Mouse (Mus musculus) adrenal gland, postnatal 4 days (tissue): ENCODE data around the gene Flt1. TPM values are rescaled to one million over a fixed set of nuclear protein-coding genes. Genes with fewer than 3 reads are reported as not detected.

ENCODE experiments used
- DNase-seq, 2 experiments: peaks; one replicate each; pipeline ENCODE4 v3.0.0; 2021 to 2022; ENCODE audit warnings: low spot score in 2 of 2, mixed read lengths in 2 of 2
- total RNA-seq, 2 experiments: library from RNA; stranded (reverse); gene quantifications; 2 replicates each; pipeline ENCODE4 v1.2.3; 2021

Gene Flt1
- total RNA-seq, 2 experiments from 2014 or later = 31.5 TPM

GRCm38 (mm10) chr5:147724945-147725830 lies 623 bp downstream of the Flt1 start:
- peak; percentile 26 to 37 for DNase-seq

GRCm38 (mm10) chr5:147724391-147724790 lies 1.4 kb downstream of the Flt1 start:
- no peak for DNase-seq

- no peak for DNase-seq
Observed at GRCm38 (mm10) chr5:147723811-147724210, 2.0 kb downstream of the Flt1 start.

- DNase-seq = no peak
Observed at GRCm38 (mm10) chr5:147721438-147721837, 4.4 kb downstream of the Flt1 start.

- DNase-seq = no peak
Observed at GRCm38 (mm10) chr5:147718335-147718734, 7.5 kb downstream of the Flt1 start.

GRCm38 (mm10) chr5:147716697-147717217 lies 9.1 kb downstream of the Flt1 start:
- no peak for DNase-seq

GRCm38 (mm10) chr5:147716276-147716675 lies 9.5 kb downstream of the Flt1 start:
- no peak for DNase-seq

GRCm38 (mm10) chr5:147715391-147715790 lies 10.4 kb downstream of the Flt1 start:
- DNase-seq = no peak

DNA sequence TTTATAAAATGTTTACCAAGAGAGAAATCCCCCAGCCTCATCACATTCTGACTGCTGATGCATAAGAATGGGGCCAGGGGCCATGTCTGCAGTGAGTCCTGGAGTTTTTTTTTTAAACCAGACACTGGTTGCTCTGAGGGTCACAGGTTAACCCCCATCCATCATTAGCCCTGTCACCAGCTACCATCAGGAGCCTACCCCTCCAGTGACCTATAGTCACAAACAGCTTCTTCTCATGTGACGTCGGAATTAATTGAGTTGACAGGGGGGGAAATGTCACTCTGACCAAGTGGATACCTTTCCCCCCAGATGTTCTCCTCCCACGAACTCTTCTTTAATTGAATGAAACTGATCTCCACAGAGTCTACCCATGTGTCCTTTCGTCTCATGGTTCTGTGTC lies 17.3 kb downstream of the Flt1 start:
- DNase-seq = no peak

DNA sequence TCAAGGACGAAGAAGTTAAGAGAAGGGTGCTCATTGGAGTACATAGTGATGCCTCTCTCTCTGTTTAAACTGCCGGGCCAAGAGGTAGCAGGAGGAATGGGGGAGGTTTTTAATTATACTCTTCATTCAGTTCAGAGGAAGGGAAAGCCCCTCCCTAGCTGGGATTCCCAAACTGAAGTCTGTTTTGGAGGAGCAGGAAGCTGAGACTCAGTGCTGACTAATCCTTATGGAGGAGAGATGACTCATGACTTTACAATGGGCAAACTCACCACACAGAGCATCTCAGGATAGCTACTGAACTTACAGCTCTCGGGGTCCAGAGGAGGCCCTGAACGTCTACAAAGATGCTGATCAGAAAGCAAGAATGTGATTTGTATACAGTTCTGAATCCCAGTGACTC lies 18.3 kb downstream of the Flt1 start:
- no peak for DNase-seq

DNA sequence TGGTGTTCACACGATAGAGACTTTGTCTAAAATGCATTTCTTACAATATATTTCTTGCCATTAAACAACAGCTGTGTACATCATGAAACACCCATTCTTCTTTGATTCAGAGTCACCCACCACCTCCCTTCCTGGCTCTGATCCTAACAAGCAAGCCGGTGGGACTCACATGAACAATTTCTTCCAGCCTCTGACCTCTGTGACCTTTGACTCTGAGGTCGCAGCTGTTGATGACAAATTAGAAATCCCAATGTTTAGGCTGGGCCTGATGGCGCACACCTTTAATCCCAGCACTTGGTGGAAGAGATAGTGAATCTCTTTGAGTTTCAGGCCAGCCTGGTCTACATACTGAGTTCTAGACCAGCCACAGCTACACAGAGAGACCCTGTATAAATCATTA lies 20.9 kb downstream of the Flt1 start:
- no peak for DNase-seq

DNA sequence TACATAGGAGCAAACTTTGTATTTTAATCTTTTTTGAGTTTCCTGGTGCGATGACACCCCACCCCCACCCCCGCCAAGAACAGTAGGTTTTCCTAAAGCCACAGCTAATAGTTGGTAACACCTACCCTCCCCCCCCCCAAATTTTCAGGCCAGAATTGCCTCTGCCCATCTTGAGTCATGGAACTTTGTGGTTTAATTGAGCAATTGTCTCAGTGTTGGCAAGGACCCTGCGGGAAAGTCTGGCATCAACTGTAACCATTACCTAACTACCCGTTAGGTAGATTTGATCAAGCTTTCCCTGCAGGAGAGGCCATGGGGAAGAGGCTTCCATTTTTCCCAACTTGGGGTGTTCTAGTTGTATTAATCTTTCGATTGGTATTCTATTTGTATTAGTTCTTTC lies 23.4 kb downstream of the Flt1 start:
- no peak for DNase-seq

DNA sequence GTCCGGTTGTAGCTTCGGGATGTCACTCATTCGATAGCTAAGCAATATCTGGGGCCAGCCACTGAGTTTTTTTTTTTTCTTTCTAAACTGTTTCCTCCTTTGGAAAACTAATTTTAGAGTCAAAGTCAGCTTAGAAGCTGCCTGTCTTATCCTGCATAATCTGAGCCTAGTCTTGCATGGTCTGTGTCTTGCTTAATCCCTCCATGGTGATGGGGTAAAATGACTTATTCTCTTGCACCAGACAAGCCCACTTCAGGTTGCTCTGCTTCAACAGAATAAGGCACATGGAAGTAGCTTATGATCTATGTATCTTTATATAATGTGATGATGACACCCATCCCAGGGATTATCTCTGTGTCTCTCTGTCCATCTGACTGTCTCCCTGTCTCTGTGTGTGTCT lies 24.8 kb downstream of the Flt1 start:
- DNase-seq = no peak

DNA sequence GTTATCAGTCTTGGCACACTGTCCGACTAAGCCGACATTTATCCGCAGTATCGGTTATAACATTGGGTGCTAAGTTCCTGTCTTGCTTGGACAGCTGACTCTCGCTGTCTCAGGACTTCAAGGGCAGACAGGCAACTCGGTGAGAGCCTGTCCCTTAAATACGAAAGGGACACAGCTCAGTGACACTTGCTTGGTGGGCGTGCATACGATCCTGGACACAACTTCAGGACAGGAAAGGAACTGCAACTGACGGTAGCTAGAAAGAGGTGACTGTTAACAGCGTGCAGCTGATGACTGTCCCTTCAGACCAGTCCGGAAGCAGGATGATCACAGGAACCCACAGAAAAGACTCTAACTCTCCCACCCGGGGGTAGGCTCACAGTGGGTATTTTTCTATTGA lies 27.8 kb downstream of the Flt1 start:
- no peak for DNase-seq

DNA sequence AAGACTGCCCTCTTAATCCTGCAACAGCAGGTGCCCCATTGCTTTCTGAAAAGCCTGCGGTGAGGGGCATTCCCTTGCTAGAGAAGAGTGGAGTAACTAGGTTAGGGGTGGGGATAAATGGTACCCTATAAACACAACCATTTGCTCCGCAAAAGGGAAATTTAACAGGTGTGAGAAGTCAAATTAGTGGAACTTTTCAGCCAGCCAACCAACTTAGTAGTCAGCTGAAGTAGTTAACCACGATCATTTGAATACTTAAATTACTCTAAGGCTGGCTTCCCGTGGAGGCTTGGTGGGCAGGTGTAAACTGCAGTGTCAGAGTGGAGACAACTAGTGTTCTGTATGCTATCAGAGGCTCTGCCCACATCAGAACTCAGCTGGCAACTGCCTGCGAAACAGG lies 28.6 kb downstream of the Flt1 start:
- DNase-seq = no peak

GRCm38 (mm10) chr5:147692622-147693021 lies 33.2 kb downstream of the Flt1 start:
- no peak for DNase-seq

DNA sequence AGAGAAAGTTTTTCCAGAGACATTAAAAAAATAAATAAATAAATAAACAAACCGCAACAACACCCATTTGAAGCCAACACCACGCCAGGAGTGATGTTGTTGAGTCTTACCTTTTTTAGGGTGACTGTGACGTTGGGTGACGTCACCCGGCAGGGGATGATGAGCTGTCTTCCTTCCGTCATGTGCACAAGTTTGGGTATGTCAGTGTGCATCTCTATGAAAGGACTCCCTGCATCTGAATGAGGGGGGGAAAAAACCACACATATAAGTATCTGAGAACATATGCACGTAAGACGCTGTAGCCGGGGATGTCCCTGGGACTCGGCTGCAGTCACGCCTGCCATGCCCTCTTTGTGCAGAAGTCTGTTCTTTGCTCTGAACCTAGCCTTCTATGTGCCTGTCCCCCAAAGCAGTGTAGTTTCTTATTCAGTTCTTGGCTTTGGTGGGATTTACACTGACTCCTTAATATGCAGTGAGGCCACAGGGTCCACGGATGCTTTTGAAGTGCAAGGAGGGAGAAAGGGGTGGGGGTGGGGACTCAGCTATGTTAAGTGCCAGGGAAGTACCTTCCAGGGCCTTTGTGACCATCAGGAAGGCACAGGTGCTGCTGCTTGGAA lies 42.0 kb downstream of the Flt1 start:
- DNase-seq = no peak

DNA sequence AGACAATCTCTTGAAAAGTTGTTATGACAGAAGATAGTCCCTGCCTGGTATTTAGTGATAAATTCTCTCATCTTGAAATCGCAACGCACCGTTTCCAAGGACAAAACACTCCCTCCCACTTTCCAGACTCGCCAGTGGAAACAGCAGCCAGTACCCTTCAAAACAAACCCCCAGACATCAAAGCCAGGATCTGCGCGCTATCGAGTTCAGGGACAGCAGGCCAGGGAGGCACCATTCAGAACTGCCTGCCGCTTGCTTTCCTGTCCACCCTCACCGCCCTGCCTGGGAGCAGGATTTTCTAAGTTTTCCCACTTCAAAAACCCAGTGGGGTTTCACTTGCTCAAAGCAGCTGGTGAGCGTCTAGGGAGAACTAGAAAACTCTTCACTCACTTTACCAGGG lies 44.6 kb downstream of the Flt1 start:
- peak in 1 of 2 experiments; percentile 9 for DNase-seq

DNA sequence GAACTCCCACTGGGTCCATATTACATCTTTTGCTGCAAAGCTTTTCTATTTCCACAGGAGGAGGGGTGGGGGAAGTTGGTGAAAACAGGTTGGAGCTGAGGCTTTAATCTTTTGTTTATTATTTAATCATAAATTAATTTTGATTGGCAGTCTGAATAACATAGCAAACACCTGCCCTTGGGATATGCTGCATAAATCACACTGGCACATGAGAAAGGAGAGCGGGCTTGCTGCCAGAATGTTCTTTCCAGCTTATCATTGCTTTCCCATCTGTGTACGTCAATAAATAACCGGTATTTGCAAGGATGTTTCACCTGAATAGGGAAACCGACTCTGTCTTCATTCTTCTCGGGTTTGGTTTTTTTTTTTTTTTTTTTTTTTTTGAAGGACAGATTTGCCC lies 45.1 kb downstream of the Flt1 start:
- DNase-seq = no peak

DNA sequence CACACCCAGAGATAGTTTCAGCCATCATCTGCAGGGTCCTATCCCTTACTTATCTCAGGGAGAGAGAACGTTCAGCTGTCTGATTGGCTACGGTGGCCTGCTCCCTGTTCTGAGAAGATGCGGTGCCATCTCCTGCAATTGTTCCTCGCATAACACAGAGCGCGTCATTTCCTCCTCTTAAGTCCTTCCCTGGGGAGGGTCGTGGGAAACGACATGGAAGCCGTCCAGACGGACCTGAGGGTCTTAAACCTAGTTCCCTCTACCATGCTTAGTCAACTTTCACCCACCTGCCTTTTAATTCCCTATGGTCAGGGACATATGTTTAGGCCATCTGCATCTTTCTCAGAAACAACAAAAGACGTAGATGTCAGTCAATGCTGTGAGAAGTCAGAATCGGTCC lies 46.5 kb downstream of the Flt1 start:
- DNase-seq = no peak

DNA sequence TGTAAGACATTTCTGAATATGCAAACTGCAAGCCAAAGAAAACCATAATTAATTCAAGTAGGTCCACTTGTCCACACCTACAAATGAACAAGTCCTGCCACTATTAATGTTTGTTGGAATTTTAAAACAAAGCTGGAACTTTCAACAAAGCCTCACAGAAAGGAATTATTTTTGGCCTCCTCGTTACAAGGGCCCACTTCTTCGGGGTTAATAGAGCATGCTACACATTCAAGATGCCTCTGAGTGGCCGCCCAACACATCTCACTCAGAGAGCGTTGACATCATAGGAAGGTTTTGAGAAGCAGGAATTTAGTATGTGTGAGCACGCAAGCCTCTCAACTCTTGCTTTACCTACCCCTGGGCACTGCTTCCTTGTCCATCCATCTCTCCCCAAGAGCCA lies 50.0 kb downstream of the Flt1 start:
- no peak for DNase-seq

- DNase-seq = no peak
Observed at GRCm38 (mm10) chr5:147671765-147672424, 53.9 kb downstream of the Flt1 start.
